Mouse (Mus musculus) thymus, postnatal 14 days (tissue): ENCODE results near the gene Tspoap1.

Source experiments
- DNase-seq: peaks from one replicate; pipeline ENCODE4 v3.0.0; 2021

Tspoap1 gene

DNA sequence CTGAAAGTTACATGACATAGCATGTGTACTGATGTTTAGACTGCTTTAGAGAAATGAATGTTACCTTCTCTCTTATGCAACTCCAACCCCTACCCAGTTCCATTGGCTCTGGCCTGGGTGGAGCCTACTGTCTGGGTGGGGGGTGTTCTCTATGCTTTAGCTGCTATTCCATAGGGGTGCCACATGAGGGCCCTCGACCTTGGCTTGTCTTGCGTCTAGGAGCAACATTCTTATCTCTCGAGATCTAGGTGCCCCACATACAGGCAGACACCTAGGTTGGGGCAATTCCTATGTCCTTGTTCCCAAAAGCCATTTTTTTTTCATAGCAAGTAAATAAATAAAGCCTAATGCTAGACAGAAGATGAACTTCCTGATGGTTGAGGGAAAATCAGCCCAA is 734 bp upstream of the Tspoap1 start:
- peak; percentile 91 for DNase-seq

- peak; percentile 29 for DNase-seq
Measured at GRCm38 (mm10) chr11:87761181-87761721, 910 bp downstream of the Tspoap1 start.

DNA sequence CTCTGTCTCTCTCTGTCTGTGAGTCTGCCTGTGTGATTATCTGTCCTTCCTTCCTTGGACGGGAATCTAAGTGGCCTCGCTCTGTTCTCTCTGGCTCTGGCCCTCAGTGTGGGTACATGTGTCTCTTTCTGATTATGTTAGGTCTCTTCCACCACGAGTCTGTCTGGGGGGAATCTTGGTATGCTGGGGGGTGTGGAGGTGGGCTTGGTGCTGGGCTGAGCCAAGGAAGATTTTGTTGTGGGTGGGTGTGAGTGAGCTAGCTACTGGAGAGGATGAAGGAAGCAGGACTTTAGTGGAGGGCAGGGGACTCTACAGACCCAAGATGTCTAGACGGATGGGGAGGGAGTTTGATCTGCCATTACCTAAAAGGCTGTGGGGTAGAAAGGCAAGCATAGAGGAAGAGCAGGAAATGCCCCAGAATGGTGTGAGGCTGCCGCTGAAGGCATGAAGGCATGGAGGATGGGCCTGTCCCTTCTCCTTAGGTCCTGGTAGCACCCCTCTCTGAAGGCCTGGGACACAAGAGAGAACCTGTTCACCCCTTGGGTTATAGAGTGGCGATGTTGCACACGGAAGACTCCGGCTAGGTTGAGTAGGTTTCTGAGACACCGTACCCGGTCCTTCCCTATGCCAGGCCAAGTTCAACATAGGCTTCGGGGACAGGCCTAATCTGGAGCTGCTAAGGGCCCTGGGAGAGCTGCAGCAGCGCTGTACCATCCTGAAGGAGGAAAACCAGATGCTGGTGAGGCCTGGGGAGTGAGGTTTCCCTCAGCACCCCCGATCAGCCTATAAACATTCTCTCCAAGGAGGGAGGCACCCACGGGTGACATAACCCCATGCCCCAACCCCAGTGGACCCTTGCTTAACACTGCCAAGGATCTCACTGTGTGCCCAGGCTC is 1.7 kb downstream of the Tspoap1 start:
- DNase-seq, result no peak

DNA sequence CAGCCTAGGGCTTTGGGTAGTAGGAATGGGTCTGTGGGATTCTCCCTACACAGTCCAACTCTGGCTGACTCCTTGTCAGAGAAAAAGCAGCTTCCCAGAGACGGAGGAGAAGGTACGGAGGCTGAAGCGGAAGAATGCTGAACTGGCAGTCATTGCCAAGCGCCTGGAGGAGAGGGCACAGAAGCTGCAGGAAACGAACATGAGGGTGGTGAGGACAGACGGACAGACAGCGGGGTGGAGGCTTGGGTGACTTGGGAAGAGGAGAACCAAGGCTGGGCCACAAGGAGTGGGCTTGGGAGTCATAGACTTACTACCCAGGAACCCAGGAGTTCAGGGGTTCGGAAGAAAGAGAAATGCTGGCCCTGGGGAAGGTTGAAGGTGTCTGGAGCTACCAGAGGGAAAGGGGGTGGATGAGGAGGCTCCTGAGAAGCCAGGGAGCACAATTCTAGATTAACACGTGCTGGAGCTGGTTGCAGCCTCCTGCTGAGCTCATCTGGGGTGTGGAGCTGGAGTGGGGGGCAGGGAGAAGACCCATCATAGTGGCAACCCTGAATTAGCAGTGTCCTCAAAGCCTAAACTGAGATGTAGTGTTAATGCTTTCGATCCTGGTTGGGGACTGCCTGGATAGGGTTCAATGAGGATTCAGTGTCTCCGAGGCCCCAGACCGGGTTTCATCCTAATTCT is 2.5 kb downstream of the Tspoap1 start:
- no peak for DNase-seq

GRCm38 (mm10) chr11:87763511-87763987 is 3.2 kb downstream of the Tspoap1 start:
- DNase-seq, result peak; percentile 23

GRCm38 (mm10) chr11:87763988-87764876 is 3.9 kb downstream of the Tspoap1 start:
- peak; percentile 26 for DNase-seq

DNA sequence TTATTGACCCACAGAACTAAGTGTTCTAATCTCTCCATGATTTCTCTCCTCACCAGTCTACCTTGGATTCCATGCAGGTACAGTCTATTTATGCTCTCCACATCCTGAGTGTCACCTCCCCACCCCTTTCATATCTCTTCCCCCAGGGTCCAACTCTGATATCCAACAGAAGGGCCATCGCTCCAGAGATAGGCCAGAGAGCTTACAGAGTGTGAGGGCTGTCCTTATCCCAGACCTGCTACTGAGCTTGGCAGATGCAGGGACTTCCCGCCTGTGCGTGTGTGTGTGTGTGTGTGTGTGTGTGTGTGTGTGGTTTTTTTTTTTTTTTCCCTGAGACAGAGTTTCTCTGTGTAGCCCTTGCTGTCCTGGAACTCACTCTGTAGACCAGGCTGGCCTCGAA is 8.4 kb downstream of the Tspoap1 start:
- DNase-seq, result no peak

GRCm38 (mm10) chr11:87770989-87771388 is 10.6 kb downstream of the Tspoap1 start:
- peak; percentile 90 for DNase-seq

GRCm38 (mm10) chr11:87772354-87772753 is 12.0 kb downstream of the Tspoap1 start:
- no peak for DNase-seq

- DNase-seq, result peak; percentile 55
Measured at GRCm38 (mm10) chr11:87778100-87778765, 17.9 kb downstream of the Tspoap1 start.

DNA sequence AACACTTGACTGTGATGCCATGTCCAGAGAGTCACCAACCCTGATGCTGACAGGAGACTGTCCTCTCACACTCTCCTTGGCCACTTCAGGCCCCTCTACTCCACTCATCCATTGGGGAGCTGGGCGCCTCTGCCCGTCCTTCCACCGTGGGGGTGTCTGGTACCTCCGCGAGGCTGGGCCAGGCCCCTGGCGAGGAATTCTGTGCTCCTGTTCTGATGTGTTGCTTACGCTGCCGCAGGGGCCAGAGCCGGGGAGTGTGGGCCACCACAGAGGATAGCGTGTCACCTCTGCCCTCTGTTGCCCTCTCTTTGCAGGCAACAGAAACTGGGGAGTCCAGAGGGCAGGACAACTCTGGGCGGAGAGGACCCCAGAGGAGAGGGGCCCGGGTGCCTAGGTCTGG is 18.6 kb downstream of the Tspoap1 start:
- DNase-seq, result no peak

DNA sequence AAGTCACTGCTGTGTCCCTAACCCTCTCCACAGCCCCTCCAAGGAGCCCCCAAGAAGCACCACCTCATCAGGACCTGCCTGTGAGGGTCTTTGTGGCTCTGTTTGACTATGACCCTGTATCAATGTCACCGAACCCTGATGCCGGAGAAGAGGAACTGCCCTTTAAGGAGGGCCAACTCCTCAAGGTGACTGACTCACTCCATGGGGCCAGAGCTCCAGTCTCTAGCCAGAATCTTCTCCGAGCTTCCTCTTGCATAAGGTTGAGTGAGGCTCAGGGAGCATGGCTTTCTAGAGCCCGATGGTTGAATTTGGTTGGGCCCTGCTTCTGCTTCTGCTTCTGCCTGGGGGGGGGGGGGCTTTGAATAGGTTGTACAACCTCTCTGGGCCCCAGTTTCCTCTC is 19.1 kb downstream of the Tspoap1 start:
- no peak for DNase-seq

- no peak for DNase-seq
Measured at GRCm38 (mm10) chr11:87780130-87780529, 19.8 kb downstream of the Tspoap1 start.

DNA sequence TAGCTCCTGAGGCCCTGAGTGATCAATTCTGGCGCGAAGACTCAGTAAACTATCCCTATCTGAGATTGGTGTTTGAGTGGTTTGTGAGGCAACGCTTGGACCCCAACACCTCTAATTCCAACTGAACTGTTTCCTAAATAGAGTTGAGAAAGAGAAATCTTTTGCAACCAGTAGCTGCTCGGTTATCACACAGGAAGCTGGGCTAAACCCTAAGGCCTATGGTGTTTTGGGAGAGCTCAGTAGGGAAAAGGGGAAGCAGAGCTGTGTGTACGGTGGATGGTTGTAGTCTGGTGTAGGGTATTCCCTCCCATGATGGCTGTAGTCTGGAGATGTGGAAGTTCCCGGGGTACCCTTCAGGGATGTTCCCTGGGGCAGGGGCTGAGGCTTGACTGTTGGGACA is 29.7 kb downstream of the Tspoap1 start:
- no peak for DNase-seq

DNA sequence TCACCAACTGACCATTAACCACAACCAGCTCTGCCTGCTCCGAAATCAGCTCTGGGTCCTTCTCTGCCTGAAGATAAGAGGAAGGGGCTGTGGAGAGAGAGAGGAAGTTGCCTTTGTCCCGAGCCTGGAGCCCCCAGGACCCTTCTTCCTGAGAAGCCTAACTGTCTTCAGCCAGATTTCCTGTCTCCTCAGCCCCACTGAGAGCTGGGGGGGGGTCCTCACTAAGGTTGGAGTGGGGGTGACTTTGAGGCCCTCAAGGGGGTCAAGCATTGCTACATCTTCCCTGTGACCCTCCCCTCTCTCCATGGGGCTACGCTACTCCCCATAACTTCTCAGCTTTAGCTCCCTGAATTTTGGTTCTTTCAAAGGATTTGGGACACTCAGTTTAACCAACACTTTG is 33.1 kb downstream of the Tspoap1 start, which contains the start of gene Mpo:
Mpo (plus strand) TSS at position 122 of the 400 bp plus-strand sequence.
- no peak for DNase-seq

DNA sequence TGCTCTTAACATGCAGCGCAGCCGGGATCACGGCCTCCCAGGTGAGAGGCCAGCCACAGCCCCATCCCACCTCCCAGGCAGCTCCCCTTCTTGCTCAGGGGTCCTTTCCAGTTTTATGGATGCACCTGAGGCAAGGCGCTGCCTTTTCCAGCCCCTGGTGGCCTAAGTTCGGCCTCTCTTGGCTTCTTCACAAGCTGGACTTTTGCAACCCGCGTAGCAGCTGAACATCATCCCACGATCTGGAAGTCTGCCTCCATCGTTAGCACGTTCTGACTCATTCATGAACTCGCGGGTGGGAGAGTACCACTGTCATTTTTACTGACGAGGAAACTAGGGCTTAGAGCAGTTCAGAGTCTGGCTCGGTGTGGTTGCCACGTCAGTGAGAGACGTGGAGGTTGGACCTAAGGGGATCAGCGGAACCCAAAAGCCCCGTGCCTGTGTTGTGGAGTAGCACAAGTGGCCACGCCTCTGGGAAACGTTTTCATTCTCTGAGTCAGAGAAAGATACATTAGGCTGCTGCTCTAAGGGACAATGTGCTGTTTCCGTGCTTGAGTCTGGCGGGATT is 41.5 kb downstream of the Tspoap1 start:
- DNase-seq, result no peak

DNA sequence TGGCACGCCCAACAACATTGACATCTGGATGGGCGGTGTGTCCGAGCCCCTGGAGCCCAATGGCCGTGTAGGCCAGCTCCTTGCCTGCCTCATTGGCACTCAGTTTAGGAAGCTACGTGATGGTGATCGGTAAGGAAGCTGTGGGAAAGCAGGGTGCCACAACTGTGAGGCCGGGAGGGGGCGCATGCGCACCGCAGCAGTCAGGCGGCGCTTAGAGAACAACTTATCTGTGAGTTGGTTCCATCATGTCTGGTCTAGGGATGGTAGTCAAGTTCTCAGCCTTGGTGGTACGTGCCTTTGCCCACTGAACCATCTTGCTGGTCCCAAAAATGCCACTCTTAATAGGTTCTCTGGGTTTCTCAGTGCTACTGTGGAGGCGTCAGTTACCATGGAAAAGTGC is 42.3 kb downstream of the Tspoap1 start:
- no peak for DNase-seq

GRCm38 (mm10) chr11:87805448-87805847 is 45.1 kb downstream of the Tspoap1 start:
- peak; percentile 51 for DNase-seq

GRCm38 (mm10) chr11:87807433-87807832 is 47.1 kb downstream of the Tspoap1 start:
- no peak for DNase-seq

DNA sequence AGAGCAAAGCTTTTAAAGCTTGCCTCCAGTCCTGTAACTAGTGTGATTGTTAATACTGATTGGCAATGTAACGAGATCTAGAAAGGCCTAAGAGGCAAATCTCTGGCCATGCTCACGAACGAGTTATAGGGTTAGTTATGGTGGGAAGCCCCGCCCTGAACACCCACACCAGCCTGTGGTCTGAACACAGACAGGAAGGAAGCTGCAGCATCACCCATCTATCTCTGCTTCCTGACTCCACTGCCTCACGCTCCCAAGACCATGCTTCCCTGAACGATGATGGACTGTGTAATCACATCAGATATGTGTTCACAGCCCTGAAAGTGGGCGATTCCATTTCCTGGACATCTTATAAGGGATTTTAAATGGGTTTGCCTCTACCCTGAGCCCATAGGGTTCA is 47.9 kb downstream of the Tspoap1 start:
- peak; percentile 12 for DNase-seq

- DNase-seq, result no peak
Measured at GRCm38 (mm10) chr11:87811396-87811795, 51.1 kb downstream of the Tspoap1 start.

DNA sequence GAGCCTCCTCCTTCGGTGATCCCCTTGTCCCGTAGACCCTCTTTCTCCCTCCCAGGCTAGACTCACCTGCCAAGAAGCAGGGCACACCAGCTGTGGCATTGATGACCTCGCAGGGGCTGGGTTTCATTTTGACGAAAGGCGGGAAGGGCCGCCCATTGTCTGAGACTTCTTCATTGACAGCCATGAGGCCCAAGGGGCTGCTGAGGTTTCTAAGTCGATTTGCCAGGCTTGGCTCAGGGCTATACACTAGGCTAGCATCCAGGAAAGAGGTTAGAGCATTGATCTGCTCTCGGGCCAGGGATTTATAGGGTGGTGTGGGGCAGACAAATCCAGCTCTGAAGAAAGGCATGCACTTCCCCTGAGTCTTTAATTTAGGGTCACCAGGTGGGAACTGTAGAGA is 54.5 kb downstream of the Tspoap1 start:
- DNase-seq, result no peak
